Mouse (Mus musculus) liver, postnatal 0 days (tissue): ENCODE results near the gene Kdr.

Source experiments
- CTCF ChIP-seq: sonication (generic); IDR thresholded peaks from 2 replicates; pipeline ENCODE4 v1.5.1; 2016; ENCODE audit warnings: antibody characterized with exemption, low read depth
- EP300 ChIP-seq: IDR thresholded peaks from 2 replicates; pipeline ENCODE4 v1.6.1; 2016; ENCODE audit warnings: antibody characterized with exemption, low read depth, mild to moderate bottlenecking

- TF ChIP-seq CTCF (no peak), EP300 (no peak)
These were observed 42.0 kb downstream of the Kdr start for GRCm38 (mm10) chr5:75936223-75936622.
